Mouse (Mus musculus): Measurements from ENCODE around the gene Fam213b.
A peak's percentile ranks its signal among the peaks of the same experiment; 100 is the strongest.

Fam213b gene

GRCm38 (mm10) chr4:154925413-154925812 lies 26.5 kb upstream of the Fam213b start:
- DNase-seq (ENCODE audit: extremely low read depth, low read depth, low spot score) = no peak

- DNase-seq (ENCODE audit: extremely low read depth, low read depth, low spot score) = no peak
These were observed 24.0 kb upstream of the Fam213b start for GRCm38 (mm10) chr4:154922931-154923330.

GRCm38 (mm10) chr4:154922291-154922690 lies 23.4 kb upstream of the Fam213b start:
- DNase-seq (ENCODE audit: extremely low read depth, low read depth, low spot score) = no peak

- DNase-seq (ENCODE audit: extremely low read depth, low read depth, low spot score) = no peak
These were observed 17.7 kb upstream of the Fam213b start for GRCm38 (mm10) chr4:154916662-154917061.

GRCm38 (mm10) chr4:154915286-154915685 lies 16.4 kb upstream of the Fam213b start:
- DNase-seq (ENCODE audit: extremely low read depth, low read depth, low spot score) = no peak

- DNase-seq (ENCODE audit: extremely low read depth, low read depth, low spot score) = no peak
These were observed 15.8 kb upstream of the Fam213b start for GRCm38 (mm10) chr4:154914707-154915106.

- no peak for DNase-seq (ENCODE audit: extremely low read depth, low read depth, low spot score)
These were observed 15.3 kb upstream of the Fam213b start for GRCm38 (mm10) chr4:154914252-154914651.

GRCm38 (mm10) chr4:154913845-154914244 lies 14.9 kb upstream of the Fam213b start:
- no peak for DNase-seq (ENCODE audit: extremely low read depth, low read depth, low spot score)

GRCm38 (mm10) chr4:154911644-154912043 lies 12.7 kb upstream of the Fam213b start:
- DNase-seq (ENCODE audit: extremely low read depth, low read depth, low spot score) = no peak

- DNase-seq (ENCODE audit: extremely low read depth, low read depth, low spot score) = no peak
These were observed 11.9 kb upstream of the Fam213b start for GRCm38 (mm10) chr4:154910606-154911522.

GRCm38 (mm10) chr4:154908490-154908889 lies 9.6 kb upstream of the Fam213b start:
- no peak for DNase-seq (ENCODE audit: extremely low read depth, low read depth, low spot score)

GRCm38 (mm10) chr4:154907833-154908232 lies 8.9 kb upstream of the Fam213b start:
- DNase-seq (ENCODE audit: extremely low read depth, low read depth, low spot score) = no peak

- DNase-seq (ENCODE audit: extremely low read depth, low read depth, low spot score) = peak; percentile 59
These were observed 5.5 kb upstream of the Fam213b start for GRCm38 (mm10) chr4:154904185-154905071.

- DNase-seq (ENCODE audit: extremely low read depth, low read depth, low spot score) = no peak
These were observed 3.4 kb upstream of the Fam213b start for GRCm38 (mm10) chr4:154902371-154902770.

- DNase-seq (ENCODE audit: extremely low read depth, low read depth, low spot score) = no peak
These were observed 1.1 kb downstream of the Fam213b start for GRCm38 (mm10) chr4:154897676-154898465.

- DNase-seq (ENCODE audit: extremely low read depth, low read depth, low spot score) = no peak
These were observed 3.4 kb downstream of the Fam213b start for GRCm38 (mm10) chr4:154895549-154895948.

- no peak for DNase-seq (ENCODE audit: extremely low read depth, low read depth, low spot score)
These were observed 8.0 kb downstream of the Fam213b start for GRCm38 (mm10) chr4:154890887-154891286.

GRCm38 (mm10) chr4:154887593-154888250 lies 11.2 kb downstream of the Fam213b start:
- no peak for DNase-seq (ENCODE audit: extremely low read depth, low read depth, low spot score)

- no peak for DNase-seq (ENCODE audit: extremely low read depth, low read depth, low spot score)
These were observed 11.9 kb downstream of the Fam213b start for GRCm38 (mm10) chr4:154886876-154887592.

GRCm38 (mm10) chr4:154885416-154885815 lies 13.5 kb downstream of the Fam213b start:
- DNase-seq (ENCODE audit: extremely low read depth, low read depth, low spot score) = no peak
